Mouse (Mus musculus) megakaryocyte progenitor cell, adult 5-6 weeks (primary cell): ENCODE data around the gene Aip. TPM values are rescaled to one million over a fixed set of nuclear protein-coding genes. Genes with fewer than 3 reads are reported as not detected.

Experiments used
- ATAC-seq: replicated peaks from 2 replicates; pipeline ENCODE4 v1.8.0; 2016; ENCODE audit warnings: mild to moderate bottlenecking, moderate TSS enrichment, inconsistent platforms; ENCODE audit not compliant: poor library complexity
- total RNA-seq, 2 experiments: library from RNA; stranded (forward) in 1 of 2; stranded (reverse) in 1 of 2; fragments of 157-497, 149-512 nt in 1 of 2; fragments of 200-1000 nt in 1 of 2; gene quantifications; 2 replicates each; pipeline versions ENCODE4 v1.2.3 to v1.2.4; 2015 to 2017

Gene Aip
- total RNA-seq, 2 experiments from 2014 or later: 24.4 to 61.9 TPM

DNA sequence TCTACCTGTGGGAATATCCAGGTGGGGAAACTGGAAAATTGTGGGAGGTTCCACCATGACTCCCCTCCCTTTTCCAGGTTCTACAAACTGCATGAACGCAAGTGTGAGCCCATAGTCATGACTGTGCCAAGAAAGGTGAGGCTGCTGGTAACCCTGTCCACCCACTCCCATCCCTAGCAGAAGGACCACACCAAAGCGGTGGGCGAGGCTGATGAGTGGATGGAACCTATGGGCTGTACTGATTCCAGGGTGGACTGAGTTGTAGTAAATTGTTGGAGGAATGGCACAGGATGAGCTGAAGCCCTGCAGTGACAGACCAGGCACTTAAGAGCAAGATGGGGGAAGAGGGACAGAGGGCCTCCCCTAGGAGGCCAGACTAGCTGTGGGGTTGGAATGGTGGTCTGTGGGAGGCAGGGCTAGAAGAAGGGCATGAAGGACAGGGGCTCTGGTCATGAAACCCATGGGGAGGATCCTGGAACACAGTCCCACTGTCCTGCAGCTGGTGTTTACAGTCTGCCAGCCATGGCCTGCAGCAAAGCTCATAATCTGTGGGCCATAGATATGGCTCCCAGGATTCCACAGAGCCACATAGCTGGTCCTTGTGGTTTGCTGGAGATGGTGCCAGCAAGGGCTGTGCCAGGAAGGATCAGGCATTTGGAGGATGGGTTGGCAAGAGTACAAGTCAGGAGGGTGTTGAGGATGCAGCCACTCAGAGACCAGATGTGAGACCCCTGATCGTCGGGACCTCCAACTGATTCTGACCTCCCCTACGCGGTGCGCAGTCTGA lies 27.0 kb upstream of the Aip start:
- no peak for ATAC-seq

DNA sequence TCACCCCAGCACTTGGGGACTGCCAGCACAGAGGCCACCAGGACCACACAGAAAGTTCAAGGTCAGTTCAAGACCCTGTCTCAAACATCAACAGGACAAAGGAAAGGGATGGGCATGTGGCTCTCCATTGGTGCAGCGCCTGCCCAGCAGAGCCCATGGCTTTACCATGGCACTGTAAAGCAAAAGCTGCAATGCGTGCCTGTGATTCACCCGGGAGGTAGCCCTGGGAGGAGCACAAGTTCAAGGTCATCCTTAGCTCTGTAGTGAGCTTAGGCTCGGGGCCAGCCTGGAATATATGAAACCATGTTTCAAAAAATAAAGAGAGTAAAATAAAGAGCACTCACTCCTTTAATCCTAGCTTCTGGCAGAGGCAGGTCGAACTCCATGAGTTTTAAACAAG lies 26.2 kb upstream of the Aip start:
- ATAC-seq: no peak

DNA sequence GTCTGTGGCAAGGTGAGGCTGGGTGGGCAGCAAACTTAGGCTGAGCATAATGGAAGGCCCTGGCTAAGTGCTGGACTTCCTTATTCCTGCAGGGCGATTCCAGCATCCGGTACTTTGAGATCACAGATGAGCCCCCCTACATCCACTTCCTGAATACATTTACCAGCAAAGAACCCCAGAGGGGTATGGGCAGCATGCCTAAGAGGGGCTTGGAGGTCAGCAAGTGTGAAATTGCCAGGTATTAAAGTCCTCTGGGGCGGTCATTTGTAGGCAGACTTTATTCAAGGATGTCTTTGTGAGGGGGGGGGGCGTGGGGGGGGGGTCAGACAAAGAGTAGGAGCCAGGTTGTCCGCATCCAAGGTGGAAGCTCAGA lies 25.8 kb upstream of the Aip start:
- no peak for ATAC-seq

DNA sequence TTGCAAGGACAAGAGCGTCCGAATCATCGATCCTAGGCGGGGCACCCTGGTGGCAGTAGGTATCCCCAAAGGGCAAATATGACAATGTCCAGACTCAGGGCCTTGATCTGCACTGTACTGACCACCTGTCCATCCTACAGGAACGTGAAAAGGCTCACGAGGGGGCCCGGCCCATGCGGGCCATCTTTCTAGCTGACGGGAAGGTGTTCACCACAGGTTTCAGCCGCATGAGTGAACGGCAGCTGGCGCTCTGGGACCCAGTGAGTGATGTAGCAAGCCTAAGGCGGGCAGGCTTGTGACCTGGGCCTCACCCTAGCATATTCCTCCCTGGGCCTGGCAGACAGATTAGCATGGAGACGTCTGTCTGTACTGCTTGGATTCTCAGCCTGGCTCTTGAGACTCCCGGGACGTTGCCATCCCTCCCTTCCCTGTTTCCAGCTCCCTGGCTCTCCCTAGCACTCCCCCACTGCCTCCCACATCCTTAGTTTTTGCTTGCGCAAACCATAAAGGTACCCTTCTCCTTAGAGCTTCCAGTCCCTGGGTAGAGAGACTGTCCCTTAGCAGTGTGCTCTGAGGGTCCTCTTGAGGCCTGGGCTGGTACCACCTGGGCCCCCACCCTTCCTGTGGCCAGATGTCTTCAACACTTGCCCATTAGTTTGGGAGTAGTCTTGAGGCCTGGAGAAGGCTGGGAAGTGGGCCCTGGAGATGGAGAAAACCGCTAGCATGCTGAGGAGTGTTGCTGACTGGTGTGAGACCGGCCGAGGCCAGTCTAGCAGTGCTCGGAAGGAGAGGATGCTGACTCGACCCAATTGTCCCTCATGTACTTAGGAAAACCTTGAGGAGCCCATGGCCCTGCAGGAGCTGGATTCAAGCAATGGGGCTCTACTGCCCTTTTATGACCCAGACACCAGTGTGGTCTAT lies 25.2 kb upstream of the Aip start:
- no peak for ATAC-seq

- ATAC-seq: no peak
Observed at GRCm38 (mm10) chr19:4149764-4150461, 24.3 kb upstream of the Aip start.

DNA sequence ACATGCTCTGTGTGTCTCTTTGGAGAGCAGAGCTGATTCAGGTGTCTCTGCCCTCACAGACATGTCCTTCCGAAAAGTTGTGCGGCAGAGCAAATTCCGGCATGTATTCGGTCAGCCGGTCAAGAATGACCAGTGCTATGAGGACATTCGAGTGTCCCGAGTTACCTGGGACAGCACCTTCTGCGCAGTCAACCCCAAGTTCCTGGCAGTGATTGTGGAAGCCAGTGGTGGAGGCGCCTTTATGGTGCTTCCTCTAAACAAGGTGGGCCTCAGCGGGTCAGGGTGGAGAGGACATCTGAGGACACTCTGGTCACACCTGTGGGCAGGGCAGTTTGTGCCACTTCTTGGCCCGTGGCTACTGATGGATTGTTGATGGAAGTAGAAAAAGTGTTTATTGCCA lies 23.6 kb upstream of the Aip start:
- ATAC-seq: no peak

DNA sequence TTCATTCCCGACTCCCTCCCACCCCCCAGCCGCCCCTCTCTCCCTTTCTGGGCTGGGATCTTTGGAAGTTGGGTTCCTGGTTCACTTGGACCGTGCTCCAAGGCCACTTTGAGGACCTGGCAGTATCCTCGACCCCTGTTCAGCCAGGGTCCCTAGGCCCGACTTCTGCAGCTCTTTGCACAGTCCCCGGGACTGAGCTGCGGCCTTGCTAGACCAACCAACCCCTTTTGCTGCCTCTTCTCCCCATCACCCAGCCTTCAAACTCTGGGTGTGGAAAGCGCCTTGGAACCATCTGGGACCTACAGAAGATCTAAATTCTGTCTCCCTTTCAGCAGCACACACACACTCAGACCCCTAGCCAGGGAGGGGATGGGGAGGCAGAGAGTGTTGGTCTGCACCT lies 23.2 kb upstream of the Aip start:
- no peak for ATAC-seq

- peak; percentile 91 for ATAC-seq
Observed at GRCm38 (mm10) chr19:4148491-4148806, 22.8 kb upstream of the Aip start, which contains the start of gene Coro1b. TSS of gene Coro1b (plus strand) at chr19:4148619.

DNA sequence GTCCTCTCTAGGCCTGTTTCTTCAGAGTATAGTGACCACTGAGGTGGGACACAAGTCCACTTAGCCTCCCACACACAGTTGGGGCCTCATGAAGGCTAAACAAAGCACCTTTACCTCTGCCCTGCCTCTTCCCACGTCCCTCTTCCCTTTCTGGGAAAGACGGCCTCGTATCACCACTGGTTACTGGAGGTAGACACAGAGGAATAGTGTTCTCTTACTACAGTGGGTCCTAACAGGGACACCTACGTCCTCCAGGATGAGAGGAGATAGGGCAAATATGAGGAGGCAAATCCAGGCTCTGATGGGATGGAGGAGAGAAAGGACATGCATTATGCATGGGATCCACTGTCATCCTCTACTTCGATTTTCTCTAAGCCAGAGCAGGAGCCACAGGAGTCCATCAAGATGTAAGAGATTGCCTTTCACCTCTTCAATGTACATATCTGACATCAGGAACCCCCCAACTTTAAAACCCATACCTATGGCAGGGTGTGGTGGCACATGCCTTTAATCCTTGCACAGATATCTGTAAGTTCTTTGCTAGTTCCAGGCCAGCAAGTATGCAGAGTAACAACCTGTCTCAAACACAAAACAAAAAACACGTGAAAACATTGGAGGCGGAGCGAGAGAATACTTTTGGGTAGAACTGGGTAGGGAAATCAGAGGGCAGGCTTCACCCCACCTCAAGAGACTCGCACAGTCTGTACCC lies 22.3 kb upstream of the Aip start:
- ATAC-seq: no peak

GRCm38 (mm10) chr19:4147022-4147405 lies 21.4 kb upstream of the Aip start:
- ATAC-seq: peak; percentile 24; the same call in 1 of the 2 replicates

GRCm38 (mm10) chr19:4146366-4147021 lies 20.8 kb upstream of the Aip start:
- no peak for ATAC-seq

DNA sequence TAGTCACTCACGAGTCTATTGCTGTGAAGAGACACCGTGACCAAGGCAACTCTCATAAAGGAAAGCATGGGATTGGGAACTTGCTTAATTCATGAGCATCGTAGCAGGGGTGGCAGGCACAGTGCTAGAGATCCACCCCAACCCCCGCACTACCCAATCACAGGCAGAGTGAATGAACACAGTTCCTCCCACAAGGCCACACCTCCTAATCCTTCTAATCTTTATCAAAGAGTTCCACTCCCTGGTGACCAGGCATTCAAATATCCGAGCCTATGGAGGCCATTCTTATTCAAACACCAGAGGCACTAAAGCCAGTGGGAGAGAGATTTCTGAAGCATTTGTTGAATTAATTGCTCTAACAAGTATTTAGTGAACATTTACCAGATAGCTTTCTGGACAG lies 20.3 kb upstream of the Aip start:
- ATAC-seq: no peak

GRCm38 (mm10) chr19:4144550-4145498 lies 19.2 kb upstream of the Aip start:
- no peak for ATAC-seq

DNA sequence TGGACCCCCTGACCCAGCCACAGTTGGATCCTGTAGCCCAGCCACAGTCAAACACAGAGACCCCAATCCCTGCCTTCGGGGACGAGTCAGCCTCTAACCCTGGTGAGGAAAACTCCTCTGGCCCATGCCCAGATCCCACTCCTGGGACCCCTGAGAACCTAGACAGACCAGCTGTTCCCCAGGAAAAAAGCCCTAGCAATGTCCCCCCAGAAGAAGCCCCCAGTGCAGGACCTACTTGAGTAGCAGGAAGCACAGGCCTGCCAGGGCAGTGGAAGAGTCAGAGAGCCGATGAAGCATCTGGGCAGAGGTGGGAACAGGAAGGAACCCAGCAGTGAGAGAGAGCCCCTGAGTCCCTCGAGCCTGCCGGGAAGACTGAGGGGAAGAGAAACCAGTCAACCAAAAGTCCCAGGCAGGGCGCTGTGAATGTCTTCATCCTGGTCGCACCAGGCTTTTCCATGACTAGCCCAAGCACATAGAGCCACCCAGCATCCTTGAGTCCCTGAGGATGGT lies 18.2 kb upstream of the Aip start, which contains the start of gene Cabp4:
TSS of gene Cabp4 (minus strand) at position 275 of the 510 bp plus-strand sequence.
- ATAC-seq: no peak

DNA sequence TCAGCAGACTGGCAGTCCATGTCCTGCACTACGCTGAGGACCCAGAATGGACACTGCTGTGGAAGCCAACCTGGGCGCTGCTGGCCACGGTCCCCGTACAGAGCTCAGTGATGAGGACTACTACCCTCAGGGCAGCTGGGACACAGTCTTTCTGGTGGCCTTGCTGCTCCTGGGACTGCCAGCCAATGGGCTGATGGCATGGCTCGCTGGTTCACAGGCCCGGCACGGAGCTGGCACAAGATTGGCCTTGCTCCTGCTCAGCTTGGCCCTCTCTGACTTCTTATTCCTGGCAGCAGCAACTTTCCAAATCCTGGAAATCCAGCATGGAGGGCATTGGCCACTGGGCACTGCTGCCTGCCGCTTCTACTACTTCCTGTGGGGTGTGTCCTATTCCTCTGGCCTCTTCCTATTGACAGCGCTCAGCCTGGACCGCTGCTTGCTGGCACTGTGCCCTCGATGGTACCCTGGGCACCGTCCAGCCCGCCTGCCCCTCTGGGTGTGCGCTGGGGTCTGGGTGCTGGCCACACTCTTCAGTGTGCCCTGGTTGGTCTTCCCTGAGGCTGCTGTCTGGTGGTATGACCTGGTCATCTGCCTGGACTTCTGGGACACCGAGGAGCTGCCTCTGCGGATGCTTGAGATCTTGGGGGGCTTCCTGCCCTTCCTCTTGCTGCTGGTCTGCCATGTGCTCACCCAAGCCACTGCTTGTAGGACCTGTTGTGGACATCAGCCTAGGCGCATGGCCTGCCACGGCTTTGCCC lies 16.9 kb upstream of the Aip start:
- ATAC-seq: no peak

GRCm38 (mm10) chr19:4140147-4140546 lies 14.5 kb upstream of the Aip start:
- ATAC-seq: no peak

GRCm38 (mm10) chr19:4139446-4139845 lies 13.8 kb upstream of the Aip start, which contains the start of gene Gpr152:
TSS of gene Gpr152 (plus strand) at chr19:4139787.
- no peak for ATAC-seq

DNA sequence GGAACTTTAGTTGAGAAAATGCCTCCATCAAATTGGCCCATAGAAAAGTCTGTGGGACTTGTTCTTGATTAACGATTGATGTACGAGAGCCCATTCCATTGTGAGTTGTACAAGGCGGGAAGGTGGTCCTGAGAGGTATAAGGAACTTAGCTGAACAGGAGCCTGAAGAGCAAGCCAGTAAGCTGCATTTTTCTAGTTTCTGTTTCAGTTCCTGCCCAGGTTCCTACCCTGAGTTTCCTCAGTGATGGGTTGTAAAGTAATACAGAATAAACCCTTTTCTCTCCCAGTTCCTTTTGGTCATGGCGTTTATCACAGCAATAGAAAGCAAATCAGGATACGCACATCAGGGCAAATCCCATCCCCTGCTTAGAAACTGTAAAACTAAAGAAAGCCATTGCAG lies 12.3 kb upstream of the Aip start:
- ATAC-seq: no peak
